Mouse (Mus musculus) cerebellum, adult 18-20 months (tissue): ENCODE data around the gene Tmem63a.
A peak's percentile ranks its signal among the peaks of the same experiment; 100 is the strongest.
"Not testable (repeated sequence)": the region's sequence is repeated elsewhere in the genome, so short reads cannot be mapped to it uniquely, and the experiment has no call there.

Experiments used
- DNase-seq, 2 experiments: peaks; one replicate each; pipeline ENCODE4 v3.0.0; 2021

Tmem63a gene

DNA sequence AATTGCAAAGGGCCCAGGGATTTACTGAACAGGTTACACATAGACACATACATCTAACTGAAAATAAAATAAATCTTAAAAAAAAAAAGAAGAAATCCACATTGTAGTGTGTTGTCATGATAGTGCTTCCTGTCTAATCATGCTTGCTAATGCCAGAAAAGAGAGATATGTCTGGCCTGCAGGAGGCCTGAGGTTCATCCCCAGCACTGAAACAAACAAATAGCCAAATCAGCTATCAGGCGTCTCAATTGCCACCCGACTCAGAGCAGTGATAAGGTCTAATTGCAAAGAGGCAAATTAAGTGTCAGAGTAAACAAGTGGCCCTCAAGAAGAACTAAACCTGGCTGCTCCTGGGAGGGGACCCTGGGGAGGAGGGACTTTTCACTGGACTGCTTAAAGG is 12.5 kb upstream of the Tmem63a start:
- no peak for DNase-seq

DNA sequence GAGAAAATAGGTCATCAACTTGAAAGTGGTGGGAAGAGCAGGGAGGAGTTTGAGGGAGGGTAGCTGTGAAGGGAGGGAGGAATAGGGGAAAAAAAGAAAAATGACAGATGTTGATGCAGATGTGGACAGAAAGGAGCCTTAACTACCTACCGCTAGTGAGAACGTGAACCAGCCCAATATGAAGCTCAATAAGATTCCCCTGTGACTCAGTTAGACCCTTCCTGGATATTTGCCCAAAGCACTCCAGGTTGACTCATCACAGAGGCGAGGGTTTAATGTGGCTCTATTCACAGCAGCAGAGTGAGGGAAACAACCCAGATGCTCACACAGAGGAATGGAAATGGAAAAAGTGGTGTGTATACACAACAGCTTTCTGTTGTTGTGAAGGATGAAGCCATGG is 11.0 kb upstream of the Tmem63a start:
- no peak for DNase-seq

DNA sequence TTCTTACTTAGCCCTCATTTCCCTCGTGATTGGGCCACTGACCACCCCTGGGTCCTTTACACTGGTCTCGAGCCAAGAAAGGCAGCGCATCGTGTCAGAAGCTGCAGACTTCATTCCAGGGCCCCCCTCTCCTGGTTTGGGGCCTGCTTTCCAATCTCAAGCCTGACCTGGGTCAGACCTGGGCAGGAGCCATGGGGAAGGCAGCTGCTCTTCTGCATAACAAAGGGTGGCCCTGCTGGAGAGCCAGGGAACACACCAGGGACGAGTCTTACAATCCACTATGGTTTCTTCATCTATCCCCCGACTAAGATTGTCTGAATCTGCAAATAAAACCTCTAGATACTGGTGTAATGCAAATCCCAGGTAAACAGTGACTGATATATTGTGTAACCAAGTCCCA is 8.5 kb upstream of the Tmem63a start:
- no peak for DNase-seq

DNA sequence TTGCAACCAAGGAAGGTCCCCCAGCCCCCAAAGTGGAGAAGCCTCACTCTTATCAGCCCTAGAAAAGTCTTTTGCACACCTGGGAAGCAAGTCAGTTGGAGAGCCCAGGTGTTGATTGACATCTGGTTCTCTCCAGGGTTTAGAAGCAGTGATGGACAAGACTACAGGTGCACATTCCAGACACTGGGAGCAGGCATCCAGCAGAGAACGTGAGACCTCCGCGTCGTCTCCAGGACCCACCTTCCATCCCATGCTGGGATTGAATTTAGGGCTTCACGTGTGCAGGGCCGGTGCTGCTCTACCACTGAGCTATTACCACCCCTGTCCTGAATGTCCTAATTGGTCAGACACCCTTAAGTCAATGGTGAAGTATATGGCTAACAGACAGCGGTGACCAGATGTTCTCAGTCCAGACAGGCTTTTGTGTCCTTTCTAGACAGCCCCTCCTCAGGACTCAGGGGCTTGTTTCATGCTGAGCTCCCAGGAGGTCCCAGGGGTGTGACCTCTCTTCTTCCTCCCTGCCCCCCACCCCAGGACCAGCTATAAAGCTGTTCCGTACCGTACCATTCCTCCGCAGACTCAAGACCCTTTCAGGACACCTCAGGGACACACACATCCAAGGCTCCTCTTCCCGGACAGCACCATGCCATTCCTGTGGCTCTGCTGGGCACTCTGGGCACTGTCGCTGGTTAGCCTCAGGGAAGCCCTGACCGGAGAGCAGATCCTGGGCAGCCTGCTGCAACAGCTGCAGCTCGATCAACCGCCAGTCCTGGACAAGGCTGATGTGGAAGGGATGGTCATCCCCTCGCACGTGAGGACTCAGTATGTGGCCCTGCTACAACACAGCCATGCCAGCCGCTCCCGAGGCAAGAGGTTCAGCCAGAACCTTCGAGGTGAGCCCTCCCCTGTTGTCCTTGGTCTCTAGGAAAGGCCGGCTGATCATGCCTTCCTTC is 7.4 kb upstream of the Tmem63a start, which contains the start of gene Lefty1:
Gene Lefty1 (plus strand): TSS at position 556 of the 953 bp plus-strand sequence.
- no peak for DNase-seq

DNA sequence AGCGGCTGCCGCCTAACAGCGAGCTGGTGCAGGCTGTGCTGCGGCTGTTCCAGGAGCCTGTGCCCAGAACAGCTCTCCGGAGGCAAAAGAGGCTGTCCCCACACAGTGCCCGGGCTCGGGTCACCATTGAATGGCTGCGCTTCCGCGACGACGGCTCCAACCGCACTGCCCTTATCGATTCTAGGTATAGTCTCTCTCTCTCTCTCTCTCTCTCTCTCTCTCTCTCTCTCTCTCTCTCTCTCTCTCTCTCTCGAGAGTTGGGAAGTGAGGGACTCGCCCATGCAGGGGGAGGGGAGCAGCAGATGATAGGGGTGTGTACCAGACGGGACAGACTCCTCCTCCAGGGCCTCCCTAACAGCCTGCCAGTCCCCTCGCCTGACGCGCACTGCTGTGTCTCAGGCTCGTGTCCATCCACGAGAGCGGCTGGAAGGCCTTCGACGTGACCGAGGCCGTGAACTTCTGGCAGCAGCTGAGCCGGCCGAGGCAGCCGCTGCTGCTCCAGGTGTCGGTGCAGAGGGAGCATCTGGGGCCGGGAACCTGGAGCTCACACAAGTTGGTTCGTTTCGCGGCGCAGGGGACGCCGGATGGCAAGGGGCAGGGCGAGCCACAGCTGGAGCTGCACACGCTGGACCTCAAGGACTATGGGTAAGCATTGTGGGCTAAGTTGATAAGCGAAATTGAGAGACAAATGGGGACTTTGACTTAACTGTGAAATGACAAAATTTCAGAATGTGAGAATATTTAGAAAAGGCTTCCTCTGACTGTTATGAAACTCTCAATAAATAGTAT is 5.3 kb upstream of the Tmem63a start:
- DNase-seq, result not testable (repeated sequence)

DNA sequence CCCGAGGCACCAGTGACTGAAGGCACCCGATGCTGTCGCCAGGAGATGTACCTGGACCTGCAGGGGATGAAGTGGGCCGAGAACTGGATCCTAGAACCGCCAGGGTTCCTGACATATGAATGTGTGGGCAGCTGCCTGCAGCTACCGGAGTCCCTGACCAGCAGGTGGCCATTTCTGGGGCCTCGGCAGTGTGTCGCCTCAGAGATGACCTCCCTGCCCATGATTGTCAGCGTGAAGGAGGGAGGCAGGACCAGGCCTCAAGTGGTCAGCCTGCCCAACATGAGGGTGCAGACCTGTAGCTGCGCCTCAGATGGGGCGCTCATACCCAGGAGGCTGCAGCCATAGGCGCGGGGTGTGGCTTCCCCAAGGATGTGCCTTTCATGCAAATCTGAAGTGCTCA is 4.5 kb upstream of the Tmem63a start:
- not testable (repeated sequence) for DNase-seq

DNA sequence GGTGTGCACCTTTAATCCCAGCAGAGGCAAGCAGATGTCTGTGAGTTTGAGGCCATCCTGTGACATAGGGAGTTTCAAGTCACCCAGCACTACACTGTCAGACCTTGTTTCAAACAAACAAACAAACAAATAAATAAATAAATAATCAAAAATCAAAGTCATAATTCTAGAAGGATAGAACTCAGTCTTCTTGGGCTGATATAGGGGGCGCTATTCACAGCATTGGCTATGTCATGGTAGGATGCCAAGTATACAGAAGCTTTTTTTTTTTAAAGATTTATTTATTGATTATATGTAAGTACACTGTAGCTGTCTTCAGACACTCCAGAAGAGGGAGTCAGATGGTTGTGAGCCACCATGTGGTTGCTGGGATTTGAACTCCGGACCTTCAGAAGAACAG is 3.4 kb upstream of the Tmem63a start:
- not testable (repeated sequence) for DNase-seq

DNA sequence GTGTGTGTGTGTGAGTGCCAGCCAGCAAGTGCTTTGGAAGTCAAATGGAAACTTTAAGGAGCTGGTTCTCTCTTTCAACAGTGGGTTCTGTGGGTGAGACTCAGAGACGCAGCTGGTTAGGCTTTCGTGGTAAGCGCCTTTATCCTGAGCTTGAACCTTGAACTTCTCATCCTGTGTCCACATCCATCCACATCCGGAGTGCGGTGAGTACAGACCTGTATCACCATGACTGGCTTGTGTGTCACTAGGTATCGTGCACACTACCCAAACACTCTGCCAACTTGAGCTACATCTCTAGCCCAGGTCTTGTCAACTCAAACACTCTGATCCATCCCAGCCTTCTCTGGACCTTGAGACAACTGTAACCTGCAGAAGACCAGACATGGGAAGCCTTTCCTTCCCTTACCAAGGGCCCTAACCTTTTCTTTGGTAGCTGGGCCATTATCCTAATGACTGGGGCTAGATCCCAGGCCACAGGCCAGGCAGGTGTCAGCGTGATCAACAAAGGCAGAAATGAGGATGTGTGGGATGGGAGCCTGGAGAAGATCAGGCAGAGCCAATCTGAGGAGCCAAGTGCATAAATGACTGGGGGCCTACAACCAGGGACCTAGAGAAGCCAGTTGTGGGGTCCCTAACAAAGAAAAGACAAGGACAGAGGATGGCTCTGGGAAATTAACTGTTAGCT is 1.2 kb upstream of the Tmem63a start:
- no peak for DNase-seq

DNA sequence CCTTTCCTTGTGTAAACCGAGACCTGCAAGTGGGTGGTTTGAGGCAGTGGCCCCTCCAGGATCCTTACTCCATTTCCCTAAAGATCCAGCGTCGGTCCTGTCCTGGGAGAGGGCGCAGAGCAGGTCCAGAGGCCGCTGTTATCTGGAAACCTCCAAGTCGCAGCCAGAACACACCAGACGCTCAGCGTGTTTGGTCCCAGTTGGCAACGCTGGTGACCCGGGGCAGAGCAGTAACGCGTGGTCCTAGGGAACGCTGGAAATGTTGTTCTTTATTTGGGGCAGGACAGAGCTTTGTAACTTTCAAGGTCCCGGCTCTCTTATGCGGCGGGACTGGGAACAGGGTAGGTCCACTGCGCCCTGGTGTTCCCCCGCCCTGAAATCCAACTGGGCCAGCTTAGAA is 418 bp upstream of the Tmem63a start:
- no peak for DNase-seq

DNA sequence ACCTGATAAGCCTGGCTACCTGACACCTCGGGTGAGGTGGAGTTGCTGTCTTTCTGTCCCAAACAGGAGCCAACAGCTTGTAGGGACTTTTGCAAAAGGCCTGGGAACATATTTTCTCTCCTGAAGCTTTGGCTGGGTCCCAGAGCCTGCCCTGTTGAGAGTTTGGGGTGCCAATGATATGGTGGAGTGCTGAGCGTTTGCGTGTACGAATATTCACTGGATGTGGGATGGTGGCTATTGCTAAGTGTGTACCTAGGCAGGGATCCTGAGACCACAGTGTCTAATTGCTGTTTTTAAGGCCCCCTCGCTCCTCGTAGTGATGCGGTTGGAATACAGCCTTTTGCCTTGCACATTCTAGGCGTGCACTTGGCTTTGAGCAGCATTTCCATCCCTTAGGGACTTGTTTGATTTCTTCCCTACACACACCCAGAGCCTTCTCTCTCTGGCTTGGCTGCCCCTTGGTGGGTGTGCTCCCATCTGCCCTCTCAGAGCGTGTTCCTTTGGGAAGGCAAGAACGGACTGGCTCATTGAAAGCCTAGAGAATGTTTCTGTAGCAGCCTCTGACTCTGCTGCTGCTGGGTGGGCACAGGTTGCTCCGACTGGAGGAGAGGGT is 994 bp downstream of the Tmem63a start:
- no peak for DNase-seq

DNA sequence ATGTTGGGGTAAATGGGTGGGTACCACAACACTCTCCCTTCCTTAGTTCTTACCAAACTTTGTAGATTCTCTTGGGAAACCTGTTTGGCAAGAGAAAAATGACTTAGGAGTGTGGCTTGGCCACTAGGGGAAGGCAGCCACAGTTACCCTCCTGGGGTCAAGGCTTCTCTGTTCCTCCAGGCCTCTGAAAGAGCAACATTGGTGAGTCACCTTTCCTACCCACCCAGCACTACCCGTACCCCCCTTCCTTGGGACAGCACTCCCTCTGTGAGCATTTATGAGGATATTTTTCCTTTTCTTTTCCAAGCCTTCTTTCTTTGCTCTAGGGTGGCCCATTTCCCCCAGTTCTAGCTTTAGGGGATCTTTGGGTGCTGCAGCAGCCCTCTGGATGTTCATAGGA is 1.8 kb downstream of the Tmem63a start:
- DNase-seq, result no peak

DNA sequence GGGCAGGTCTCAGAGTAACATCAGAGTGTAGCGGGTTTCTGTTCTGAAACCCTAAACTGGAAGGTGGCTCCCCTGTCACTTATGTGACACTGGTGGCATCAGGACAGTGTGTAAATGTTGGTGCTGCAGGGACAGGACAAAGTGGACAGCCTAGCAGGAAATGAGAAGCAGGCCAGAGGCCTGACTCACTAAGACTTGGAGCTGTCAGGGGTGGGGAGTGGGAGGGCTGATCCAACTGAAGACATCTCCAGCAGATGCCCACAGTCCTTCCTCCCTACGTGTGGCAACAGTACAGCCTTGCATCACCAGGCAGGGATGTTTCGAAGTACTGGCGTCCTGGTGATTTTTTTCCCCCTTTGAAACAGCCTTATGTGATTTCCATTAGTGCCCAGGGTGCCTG is 2.4 kb downstream of the Tmem63a start:
- DNase-seq, result no peak

DNA sequence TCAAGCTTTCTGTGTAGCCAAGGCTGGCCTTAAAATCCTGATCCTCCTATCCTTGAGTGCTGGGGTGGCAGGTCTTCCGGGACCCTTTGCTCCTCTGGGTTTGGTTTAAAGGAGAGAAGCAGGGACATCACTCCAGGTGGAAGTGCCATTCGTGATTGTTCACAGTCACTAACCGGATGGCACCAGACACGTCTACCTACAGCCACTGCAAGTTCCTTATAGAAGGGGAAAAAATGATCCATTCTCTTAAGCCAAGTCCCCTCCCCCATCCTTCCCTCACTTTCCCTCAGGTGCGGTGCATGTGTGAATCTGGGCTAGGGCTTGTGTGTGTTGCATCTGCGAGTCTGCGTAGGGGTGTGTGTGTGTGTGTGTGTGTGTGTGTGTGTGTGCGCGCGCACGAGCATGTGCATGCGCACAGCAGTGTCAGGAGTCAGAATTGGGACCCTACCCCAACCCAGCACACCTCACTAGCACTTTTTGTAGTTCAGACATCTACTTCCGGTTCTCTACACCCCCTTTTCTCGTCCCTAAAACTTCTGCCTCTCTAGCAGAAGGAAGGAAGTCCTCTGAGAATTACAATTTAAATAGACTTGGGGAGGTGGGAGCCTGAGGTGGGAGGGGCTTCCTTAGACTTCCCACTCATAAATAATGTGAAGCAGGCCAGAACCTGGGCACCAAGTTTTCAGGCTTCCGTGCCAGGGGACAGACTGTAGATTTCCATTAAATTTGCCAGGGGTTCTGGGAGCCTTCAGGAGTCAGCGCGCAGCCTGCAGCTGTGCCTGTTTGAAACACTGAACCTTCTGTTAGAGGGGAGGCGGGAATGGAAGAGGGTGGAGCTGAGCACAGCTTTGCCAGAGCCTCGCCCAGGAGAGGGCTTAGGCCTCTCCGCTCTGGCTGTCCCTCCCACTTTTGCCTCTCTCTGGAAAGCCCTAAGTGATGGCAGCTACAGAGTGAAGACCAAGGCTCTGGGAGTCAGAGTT is 3.1 kb downstream of the Tmem63a start:
- DNase-seq, result peak in 1 of 2 experiments; percentile 10

DNA sequence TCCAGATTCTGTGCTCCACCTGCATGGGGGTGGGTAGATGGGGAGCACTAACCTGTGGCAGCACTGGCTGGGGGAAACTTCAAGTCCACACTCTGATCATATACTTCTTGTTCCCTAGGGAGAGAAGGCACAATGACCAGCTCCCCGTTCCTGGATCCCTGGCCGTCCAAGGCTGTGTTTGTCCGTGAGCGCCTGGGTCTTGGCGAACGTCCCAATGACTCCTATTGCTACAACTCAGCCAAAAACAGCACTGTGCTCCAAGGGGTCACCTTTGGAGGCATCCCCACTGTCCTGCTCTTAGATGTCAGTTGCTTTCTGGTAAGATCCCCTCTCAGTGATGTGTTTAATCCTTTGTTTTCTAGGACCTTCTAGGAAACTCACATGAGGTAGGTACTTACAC is 4.3 kb downstream of the Tmem63a start:
- DNase-seq, result no peak

DNA sequence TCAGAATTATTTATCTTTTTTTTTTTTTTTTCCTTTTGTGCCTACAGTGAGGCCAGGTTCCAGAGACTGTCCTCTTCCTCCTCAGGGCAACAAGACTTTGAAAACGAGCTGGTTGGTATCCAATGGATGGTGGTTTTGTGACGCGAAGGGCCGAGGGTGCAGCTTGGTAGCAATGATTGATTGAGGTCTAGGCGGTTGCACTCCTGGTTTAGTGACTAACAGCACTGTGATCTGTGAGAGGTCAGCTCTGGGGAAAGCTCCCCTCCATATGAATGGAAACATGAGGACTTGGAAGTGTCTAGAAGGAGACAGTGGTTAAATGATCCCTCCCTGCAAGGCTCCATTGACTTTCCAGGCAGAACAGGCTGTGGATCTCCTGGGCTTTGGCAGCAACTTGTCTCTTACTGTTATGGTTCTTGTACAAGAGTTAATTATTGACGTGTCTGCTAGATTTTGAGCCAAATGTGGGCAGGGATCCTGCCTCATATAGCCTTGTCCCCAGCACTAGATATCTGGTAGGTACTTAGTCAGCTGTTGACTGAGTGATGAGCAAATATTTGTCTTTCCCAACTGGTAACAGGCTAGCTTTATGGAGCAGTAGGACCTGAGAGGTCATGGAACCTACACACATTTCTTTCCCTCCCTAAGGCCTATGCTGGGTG is 10.1 kb downstream of the Tmem63a start:
- no peak for DNase-seq

DNA sequence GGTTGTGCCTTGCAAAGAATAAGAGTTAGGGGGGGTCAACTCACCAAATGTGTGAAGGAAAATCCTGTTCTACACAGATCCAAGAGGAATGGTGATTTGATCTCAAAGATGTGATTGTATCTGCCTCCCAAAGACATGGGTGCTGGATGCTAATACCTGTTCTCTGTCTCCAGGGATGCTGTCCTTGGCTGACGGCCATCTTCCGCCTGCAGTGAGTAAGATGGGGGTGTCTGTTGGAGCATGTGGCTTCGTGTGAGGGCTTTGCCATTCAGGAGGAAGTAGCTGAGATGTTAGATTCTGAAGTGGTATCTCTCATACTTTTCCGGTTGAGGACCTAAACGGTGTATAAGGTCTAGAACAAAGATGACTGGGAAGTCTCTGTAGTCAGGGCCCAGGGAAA is 10.7 kb downstream of the Tmem63a start:
- no peak for DNase-seq

DNA sequence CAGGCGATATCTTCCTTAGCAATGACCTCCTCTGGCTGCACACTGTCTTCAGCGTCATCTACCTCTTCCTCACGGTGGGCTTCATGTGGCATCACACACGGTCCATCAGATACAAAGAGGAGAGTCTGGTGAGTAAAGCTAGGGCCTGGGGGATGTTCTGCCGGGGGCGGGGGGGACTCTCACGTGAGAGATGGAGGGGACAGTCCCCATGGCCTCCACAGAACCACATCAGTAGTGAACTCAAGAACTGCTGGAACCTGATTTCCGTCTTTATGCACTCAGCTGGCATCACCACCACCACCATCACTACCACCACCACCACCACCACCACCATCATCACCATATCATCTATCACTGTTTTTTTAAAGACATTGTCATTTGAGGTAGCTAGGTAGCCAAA is 14.3 kb downstream of the Tmem63a start:
- no peak for DNase-seq

DNA sequence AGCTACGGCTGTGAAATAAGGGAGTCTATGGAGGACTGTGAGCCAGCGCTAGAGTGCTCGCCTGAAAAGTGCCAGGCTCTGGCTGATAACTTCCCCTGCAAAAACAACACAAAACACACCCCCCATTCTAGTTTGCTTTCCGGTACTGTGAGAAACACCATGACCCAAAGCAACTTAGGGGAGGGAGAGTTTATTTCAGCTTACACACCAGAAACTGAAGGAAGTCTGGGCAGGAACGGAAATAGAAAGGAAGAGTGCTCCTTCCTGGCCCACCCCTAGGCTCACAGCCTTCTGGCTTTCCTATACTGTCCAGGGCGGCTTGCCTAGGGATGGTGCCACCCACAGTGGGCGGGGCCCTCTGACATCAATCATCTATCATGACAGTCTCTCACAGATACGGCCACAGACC is 14.8 kb downstream of the Tmem63a start:
- no peak for DNase-seq

DNA sequence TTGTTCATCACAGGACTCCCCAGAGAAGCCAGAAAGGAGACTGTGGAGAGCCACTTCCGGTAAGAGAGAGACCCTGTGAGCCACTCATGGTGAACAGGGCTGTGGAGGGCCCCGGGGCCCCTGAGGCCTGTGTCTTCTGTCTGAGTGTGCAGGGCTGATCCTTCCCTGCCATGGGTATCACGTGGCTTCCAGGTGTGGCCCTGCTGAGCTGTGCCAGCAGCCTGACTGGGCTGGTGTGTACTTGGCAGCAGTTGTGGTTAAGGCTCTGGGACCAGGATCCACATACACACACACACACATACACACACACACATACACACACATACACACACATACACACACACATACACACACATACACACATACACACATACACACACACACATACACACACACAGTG is 15.8 kb downstream of the Tmem63a start:
- no peak for DNase-seq

DNA sequence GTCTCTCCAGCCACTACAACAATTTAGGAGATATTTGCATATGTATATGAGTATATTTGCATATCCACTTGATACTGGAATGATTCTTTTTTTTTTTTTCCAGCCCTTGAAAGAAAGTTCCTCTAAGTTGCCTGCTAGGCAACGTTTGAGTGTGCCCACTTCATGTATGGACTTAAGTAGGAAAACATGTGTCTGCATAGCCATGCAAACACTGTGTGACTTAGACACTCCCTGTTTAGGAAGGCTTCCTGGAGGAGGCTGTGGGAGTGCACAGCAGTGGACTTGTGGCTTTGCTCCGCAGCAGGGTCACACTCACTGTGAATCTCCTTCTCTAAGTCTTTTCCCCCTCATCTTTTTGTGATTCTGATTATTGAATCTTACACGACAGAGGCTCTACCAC is 16.7 kb downstream of the Tmem63a start:
- DNase-seq, result no peak

DNA sequence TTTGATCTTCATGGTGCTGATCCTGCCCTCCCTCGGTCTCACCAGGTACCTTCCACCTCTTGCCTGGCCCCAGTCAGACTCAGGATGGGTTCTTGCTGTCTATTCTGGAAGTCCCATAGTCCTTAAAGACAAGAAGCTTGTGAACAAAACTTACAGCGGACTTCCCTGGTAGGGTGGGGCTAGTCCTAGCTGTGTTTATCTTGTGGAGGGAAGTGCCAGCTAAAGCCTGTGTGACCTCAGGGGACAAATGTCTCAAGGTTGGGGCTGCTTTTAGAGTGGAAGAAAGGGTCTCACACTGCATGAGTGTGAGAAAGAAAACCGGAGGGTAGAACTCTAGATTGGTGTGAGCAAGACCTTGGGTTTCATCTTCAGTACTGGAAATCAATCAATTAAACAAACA is 23.6 kb downstream of the Tmem63a start:
- DNase-seq, result no peak
